Mouse (Mus musculus): ENCODE measurements at regions not wholly inside any gene's neighbourhood (a gene's known extent, or its start where the extent isn't known, plus 50 kb on each side); places are given as distances from the start of the nearest gene placed in this dataset.

- no peak overlapping the region for H3K4me2 ChIP-seq (ENCODE audit: low read depth, low read length)
- peak; percentile 61; the same call in 1 of the 2 replicates for ATAC-seq (ENCODE audit: low read depth)
- no peaks in the 10 kb centered on the region for H3K4me1 ChIP-seq (ENCODE audit: control insufficient read depth, insufficient read depth, low read length)
- WGBS, result 66% methylated on average over 7 of the region's 7 CpGs
- H3K27me3 ChIP-seq (ENCODE audit: control insufficient read depth, insufficient read depth, low read length), result no peaks in the 10 kb centered on the region
- H3K27ac ChIP-seq (ENCODE audit: low read depth, low read length), result no peak overlapping the region
- H3K9ac ChIP-seq (replicated peaks; ENCODE audit: low read depth, low read length), result no peak overlapping the region
- no peaks in the 10 kb centered on the region for H3K36me3 ChIP-seq (ENCODE audit: control insufficient read depth, insufficient read depth, low read length)
- H3K9me3 ChIP-seq (ENCODE audit: control insufficient read depth, low read length), result no peaks in the 10 kb centered on the region
- H3K4me3 ChIP-seq (ENCODE audit: low read depth, low read length), result no peak overlapping the region
Observed at GRCm38 (mm10) chr7:68976813-68977752, 228.0 kb upstream of the Arrdc4 start.

- Histone ChIP-seq H3K4me3 (ENCODE audit: low read depth, low read length) (no peak overlapping the region), H3K4me1 (ENCODE audit: control insufficient read depth, insufficient read depth, low read length) (no peaks in the 10 kb centered on the region), H3K27me3 (ENCODE audit: control insufficient read depth, insufficient read depth, low read length) (no peaks in the 10 kb centered on the region), H3K9me3 (ENCODE audit: control insufficient read depth, low read length) (no peaks in the 10 kb centered on the region), H3K4me2 (ENCODE audit: low read depth, low read length) (no peak overlapping the region), H3K36me3 (ENCODE audit: control insufficient read depth, insufficient read depth, low read length) (no peaks in the 10 kb centered on the region), H3K27ac (ENCODE audit: low read depth, low read length) (no peak overlapping the region), H3K9ac (replicated peaks; ENCODE audit: low read depth, low read length) (no peak overlapping the region)
- whole genome bisulfite sequencing, result 63% methylated on average over 5 of the region's 5 CpGs
- ATAC-seq (ENCODE audit: low read depth), result no peak
Observed at GRCm38 (mm10) chr7:68975956-68976355, 226.9 kb upstream of the Arrdc4 start.

GRCm38 (mm10) chr7:68975580-68975894, 226.5 kb upstream of the Arrdc4 start:
- Histone ChIP-seq H3K27me3 (ENCODE audit: control insufficient read depth, insufficient read depth, low read length) (no peaks in the 10 kb centered on the region), H3K4me1 (ENCODE audit: control insufficient read depth, insufficient read depth, low read length) (no peaks in the 10 kb centered on the region), H3K9ac (replicated peaks; ENCODE audit: low read depth, low read length) (no peak overlapping the region), H3K4me2 (ENCODE audit: low read depth, low read length) (no peak overlapping the region), H3K36me3 (ENCODE audit: control insufficient read depth, insufficient read depth, low read length) (no peaks in the 10 kb centered on the region), H3K27ac (ENCODE audit: low read depth, low read length) (no peak overlapping the region), H3K9me3 (ENCODE audit: control insufficient read depth, low read length) (no peaks in the 10 kb centered on the region), H3K4me3 (ENCODE audit: low read depth, low read length) (no peak overlapping the region)
- 89% methylated on average over 2 of the region's 2 CpGs for WGBS
- no peak for ATAC-seq (ENCODE audit: low read depth)

- H3K4me2 ChIP-seq (ENCODE audit: low read depth, low read length), result no peak overlapping the region
- no peaks in the 10 kb centered on the region for H3K27me3 ChIP-seq (ENCODE audit: control insufficient read depth, insufficient read depth, low read length)
- ATAC-seq (ENCODE audit: low read depth), result no peak
- no peaks in the 10 kb centered on the region for H3K36me3 ChIP-seq (ENCODE audit: control insufficient read depth, insufficient read depth, low read length)
- H3K4me3 ChIP-seq (ENCODE audit: low read depth, low read length), result no peak overlapping the region
- no peak overlapping the region for H3K9ac ChIP-seq (replicated peaks; ENCODE audit: low read depth, low read length)
- no peaks in the 10 kb centered on the region for H3K9me3 ChIP-seq (ENCODE audit: control insufficient read depth, low read length)
- no peaks in the 10 kb centered on the region for H3K4me1 ChIP-seq (ENCODE audit: control insufficient read depth, insufficient read depth, low read length)
- H3K27ac ChIP-seq (ENCODE audit: low read depth, low read length), result no peak overlapping the region
- WGBS, result 83% methylated on average over 8 of the region's 8 CpGs
Observed at GRCm38 (mm10) chr7:68974761-68975579, 225.9 kb upstream of the Arrdc4 start.

GRCm38 (mm10) chr7:68945886-68946863, 197.1 kb upstream of the Arrdc4 start:
- Histone ChIP-seq H3K9ac (replicated peaks; ENCODE audit: low read depth, low read length) (no peak overlapping the region), H3K27me3 (ENCODE audit: control insufficient read depth, insufficient read depth, low read length) (no peaks in the 10 kb centered on the region), H3K4me1 (ENCODE audit: control insufficient read depth, insufficient read depth, low read length) (no peaks in the 10 kb centered on the region), H3K4me2 (ENCODE audit: low read depth, low read length) (no peak overlapping the region), H3K27ac (ENCODE audit: low read depth, low read length) (no peak overlapping the region), H3K4me3 (ENCODE audit: low read depth, low read length) (no peak overlapping the region), H3K36me3 (ENCODE audit: control insufficient read depth, insufficient read depth, low read length) (no peaks in the 10 kb centered on the region), H3K9me3 (ENCODE audit: control insufficient read depth, low read length) (no peaks in the 10 kb centered on the region)
- ATAC-seq (ENCODE audit: low read depth), result no peak
- WGBS, result 12% methylated on average over 6 of the region's 6 CpGs

- 60% methylated on average over 14 of the region's 14 CpGs for WGBS
- Histone ChIP-seq H3K4me3 (ENCODE audit: low read depth, low read length) (no peak overlapping the region), H3K9ac (replicated peaks; ENCODE audit: low read depth, low read length) (no peak overlapping the region), H3K36me3 (ENCODE audit: control insufficient read depth, insufficient read depth, low read length) (no peaks in the 10 kb centered on the region), H3K4me2 (ENCODE audit: low read depth, low read length) (no peak overlapping the region), H3K27ac (ENCODE audit: low read depth, low read length) (no peak overlapping the region), H3K27me3 (ENCODE audit: control insufficient read depth, insufficient read depth, low read length) (no peaks in the 10 kb centered on the region), H3K4me1 (ENCODE audit: control insufficient read depth, insufficient read depth, low read length) (no peaks in the 10 kb centered on the region), H3K9me3 (ENCODE audit: control insufficient read depth, low read length) (no peaks in the 10 kb centered on the region)
- no peak for ATAC-seq (ENCODE audit: low read depth)
Observed at GRCm38 (mm10) chr7:68930627-68931334, 181.7 kb upstream of the Arrdc4 start.

GRCm38 (mm10) chr7:68929669-68930068, 180.6 kb upstream of the Arrdc4 start:
- no peak overlapping the region for H3K27ac ChIP-seq (ENCODE audit: low read depth, low read length)
- H3K4me2 ChIP-seq (ENCODE audit: low read depth, low read length), result no peak overlapping the region
- H3K4me1 ChIP-seq (ENCODE audit: control insufficient read depth, insufficient read depth, low read length), result no peaks in the 10 kb centered on the region
- no peaks in the 10 kb centered on the region for H3K9me3 ChIP-seq (ENCODE audit: control insufficient read depth, low read length)
- 89% methylated on average over 4 of the region's 4 CpGs for WGBS
- ATAC-seq (ENCODE audit: low read depth), result no peak
- H3K36me3 ChIP-seq (ENCODE audit: control insufficient read depth, insufficient read depth, low read length), result no peaks in the 10 kb centered on the region
- H3K27me3 ChIP-seq (ENCODE audit: control insufficient read depth, insufficient read depth, low read length), result no peaks in the 10 kb centered on the region
- no peak overlapping the region for H3K9ac ChIP-seq (replicated peaks; ENCODE audit: low read depth, low read length)
- no peak overlapping the region for H3K4me3 ChIP-seq (ENCODE audit: low read depth, low read length)

- no peak overlapping the region for H3K4me2 ChIP-seq (ENCODE audit: low read depth, low read length)
- H3K9ac ChIP-seq (replicated peaks; ENCODE audit: low read depth, low read length), result no peak overlapping the region
- H3K9me3 ChIP-seq (ENCODE audit: control insufficient read depth, low read length), result no peaks in the 10 kb centered on the region
- H3K36me3 ChIP-seq (ENCODE audit: control insufficient read depth, insufficient read depth, low read length), result no peaks in the 10 kb centered on the region
- no peak for ATAC-seq (ENCODE audit: low read depth)
- H3K27me3 ChIP-seq (ENCODE audit: control insufficient read depth, insufficient read depth, low read length), result no peaks in the 10 kb centered on the region
- no peak overlapping the region for H3K4me3 ChIP-seq (ENCODE audit: low read depth, low read length)
- WGBS, result 60% methylated on average over 4 of the region's 4 CpGs
- H3K4me1 ChIP-seq (ENCODE audit: control insufficient read depth, insufficient read depth, low read length), result no peaks in the 10 kb centered on the region
- no peak overlapping the region for H3K27ac ChIP-seq (ENCODE audit: low read depth, low read length)
Observed at GRCm38 (mm10) chr7:68925640-68926039, 176.6 kb upstream of the Arrdc4 start.

All from neural tube, embryonic 14.5 days (tissue).